Mouse (Mus musculus): ENCODE results near the gene Sec62.

Gene Sec62

GRCm38 (mm10) chr3:30792737-30793402 is at the start of gene Sec62:
Gene Sec62 (plus strand): TSS chr3:30792875.
- peak; percentile 97 for DNase-seq (ENCODE audit: low read depth)

- DNase-seq (ENCODE audit: low read depth) = no peak
Measured at GRCm38 (mm10) chr3:30742891-30743290, 49.8 kb upstream of the Sec62 start.

GRCm38 (mm10) chr3:30746006-30746405 is 46.7 kb upstream of the Sec62 start, which contains the start of gene Samd7:
Gene Samd7 (plus strand): TSS chr3:30746293.
- no peak for DNase-seq (ENCODE audit: low read depth)

- no peak for DNase-seq (ENCODE audit: low read depth)
Measured at GRCm38 (mm10) chr3:30748316-30748715, 44.4 kb upstream of the Sec62 start.

GRCm38 (mm10) chr3:30754696-30755095 is 38.0 kb upstream of the Sec62 start:
- DNase-seq (ENCODE audit: low read depth) = no peak

GRCm38 (mm10) chr3:30764877-30765276 is 27.8 kb upstream of the Sec62 start:
- DNase-seq (ENCODE audit: low read depth) = no peak

GRCm38 (mm10) chr3:30765311-30766027 is 27.2 kb upstream of the Sec62 start:
- DNase-seq (ENCODE audit: low read depth) = no peak

- DNase-seq (ENCODE audit: low read depth) = no peak
Measured at GRCm38 (mm10) chr3:30766177-30766576, 26.5 kb upstream of the Sec62 start.

GRCm38 (mm10) chr3:30767271-30767670 is 25.4 kb upstream of the Sec62 start:
- no peak for DNase-seq (ENCODE audit: low read depth)

GRCm38 (mm10) chr3:30769755-30770515 is 22.7 kb upstream of the Sec62 start:
- DNase-seq (ENCODE audit: low read depth) = no peak

- DNase-seq (ENCODE audit: low read depth) = no peak
Measured at GRCm38 (mm10) chr3:30771560-30771959, 21.1 kb upstream of the Sec62 start.

GRCm38 (mm10) chr3:30772631-30773030 is 20.0 kb upstream of the Sec62 start:
- no peak for DNase-seq (ENCODE audit: low read depth)

GRCm38 (mm10) chr3:30774677-30775076 is 18.0 kb upstream of the Sec62 start:
- DNase-seq (ENCODE audit: low read depth) = no peak

GRCm38 (mm10) chr3:30777984-30778383 is 14.7 kb upstream of the Sec62 start:
- no peak for DNase-seq (ENCODE audit: low read depth)

GRCm38 (mm10) chr3:30788531-30788930 is 4.1 kb upstream of the Sec62 start:
- DNase-seq (ENCODE audit: low read depth) = no peak

- peak; percentile 64 for DNase-seq (ENCODE audit: low read depth)
Measured at GRCm38 (mm10) chr3:30793403-30794221, 937 bp downstream of the Sec62 start.

GRCm38 (mm10) chr3:30802171-30802570 is 9.5 kb downstream of the Sec62 start:
- DNase-seq (ENCODE audit: low read depth) = no peak

GRCm38 (mm10) chr3:30812881-30813280 is 20.2 kb downstream of the Sec62 start:
- DNase-seq (ENCODE audit: low read depth) = no peak

- DNase-seq (ENCODE audit: low read depth) = no peak
Measured at GRCm38 (mm10) chr3:30818630-30819125, 26.0 kb downstream of the Sec62 start.

- no peak for DNase-seq (ENCODE audit: low read depth)
Measured at GRCm38 (mm10) chr3:30822163-30822562, 29.5 kb downstream of the Sec62 start.

GRCm38 (mm10) chr3:30826069-30826468 is 33.4 kb downstream of the Sec62 start:
- no peak for DNase-seq (ENCODE audit: low read depth)
